Mouse (Mus musculus): ENCODE data around the gene Plscr3. TPM values are rescaled to one million over a fixed set of nuclear protein-coding genes. Genes with fewer than 3 reads are reported as not detected.

The Plscr3 gene
- polyA plus RNA-seq, 1 experiment from 2014 or later, result 132 TPM

Small RNA genes within 50 kb of the gene (microRNA-seq; reads per million reads assigned to microRNA genes)
- not detected for gene Mir6924

Other genes starting within 250 kb of the Plscr3 start
- 8.2 and 10.5 TPM in 2 replicates for gene Atp1b2, start 240.4 kb upstream of the Plscr3 start, polyA plus RNA-seq (2015; fragmentation: Nextera tagmentation; extraction: Ambion mirVana)
- gene Shbg, start 228.5 kb upstream of the Plscr3 start, polyA plus RNA-seq (2015; fragmentation: Nextera tagmentation; extraction: Ambion mirVana), result not detected in 2 replicates
- gene Sat2, start 224.4 kb upstream of the Plscr3 start, polyA plus RNA-seq (2015; fragmentation: Nextera tagmentation; extraction: Ambion mirVana), result 15.7 and 16.2 TPM in 2 replicates
- gene Fxr2, start 213.4 kb upstream of the Plscr3 start, polyA plus RNA-seq (2015; fragmentation: Nextera tagmentation; extraction: Ambion mirVana), result 26.8 and 27.1 TPM in 2 replicates
- 3.2 and 4.8 TPM in 2 replicates for gene Sox15, start 191.1 kb upstream of the Plscr3 start, polyA plus RNA-seq (2015; fragmentation: Nextera tagmentation; extraction: Ambion mirVana)
- gene Mpdu1, start 183.7 kb upstream of the Plscr3 start, polyA plus RNA-seq (2015; fragmentation: Nextera tagmentation; extraction: Ambion mirVana), result 58.9 and 63.9 TPM in 2 replicates
- gene Cd68, start 180.2 kb upstream of the Plscr3 start, polyA plus RNA-seq (2015; fragmentation: Nextera tagmentation; extraction: Ambion mirVana), result 18.2 and 24.1 TPM in 2 replicates
- 443 and 469 TPM in 2 replicates for gene Eif4a1, start 174.0 kb upstream of the Plscr3 start, polyA plus RNA-seq (2015; fragmentation: Nextera tagmentation; extraction: Ambion mirVana)
- gene Senp3, start 164.3 kb upstream of the Plscr3 start, polyA plus RNA-seq (2015; fragmentation: Nextera tagmentation; extraction: Ambion mirVana), result 87.5 and 87.9 TPM in 2 replicates
- 0.73 and 0.87 TPM in 2 replicates for gene Tnfsf13, start 160.6 kb upstream of the Plscr3 start, polyA plus RNA-seq (2015; fragmentation: Nextera tagmentation; extraction: Ambion mirVana)
- 10.8 and 12.9 TPM in 2 replicates for gene Tnfsf12, start 150.5 kb upstream of the Plscr3 start, polyA plus RNA-seq (2015; fragmentation: Nextera tagmentation; extraction: Ambion mirVana)
- gene Tnfsfm13, start 150.3 kb upstream of the Plscr3 start, polyA plus RNA-seq (2015; fragmentation: Nextera tagmentation; extraction: Ambion mirVana), result 4.8 and 5.7 TPM in 2 replicates
- 20.0 and 20.9 TPM in 2 replicates for gene Polr2a, start 87.7 kb upstream of the Plscr3 start, polyA plus RNA-seq (2015; fragmentation: Nextera tagmentation; extraction: Ambion mirVana)
- 0.09 and 0.15 TPM in 2 replicates for gene Slc35g3, start 84.4 kb upstream of the Plscr3 start, polyA plus RNA-seq (2015; fragmentation: Nextera tagmentation; extraction: Ambion mirVana)
- 5.1 and 5.4 TPM in 2 replicates for gene Zbtb4, start 80.5 kb upstream of the Plscr3 start, polyA plus RNA-seq (2015; fragmentation: Nextera tagmentation; extraction: Ambion mirVana)
- gene Chrnb1, start 50.4 kb upstream of the Plscr3 start, polyA plus RNA-seq (2015; fragmentation: Nextera tagmentation; extraction: Ambion mirVana), result 18.6 and 30.0 TPM in 2 replicates
- 3.4 and 3.9 TPM in 2 replicates for gene Fgf11, start 44.5 kb upstream of the Plscr3 start, polyA plus RNA-seq (2015; fragmentation: Nextera tagmentation; extraction: Ambion mirVana)
- 8.1 and 8.9 TPM in 2 replicates for gene Tmem102, start 40.8 kb upstream of the Plscr3 start, polyA plus RNA-seq (2015; fragmentation: Nextera tagmentation; extraction: Ambion mirVana)
- gene Gm39566, start 31.1 kb upstream of the Plscr3 start, polyA plus RNA-seq (2015; fragmentation: Nextera tagmentation; extraction: Ambion mirVana), result not detected in 2 replicates
- gene Spem2, start 27.9 kb upstream of the Plscr3 start, polyA plus RNA-seq (2015; fragmentation: Nextera tagmentation; extraction: Ambion mirVana), result not detected in 2 replicates
- gene Spem1, start 24.2 kb upstream of the Plscr3 start, polyA plus RNA-seq (2015; fragmentation: Nextera tagmentation; extraction: Ambion mirVana), result 0.28 TPM in 1 of 2 replicates, not detected in the other
- gene Nlgn2, start 8.6 kb upstream of the Plscr3 start, polyA plus RNA-seq (2015; fragmentation: Nextera tagmentation; extraction: Ambion mirVana), result 7.6 and 8.7 TPM in 2 replicates
- 325 and 365 TPM in 2 replicates for gene Tmem256, start 7.9 kb upstream of the Plscr3 start, polyA plus RNA-seq (2015; fragmentation: Nextera tagmentation; extraction: Ambion mirVana)
- 4.1 and 5.0 TPM in 2 replicates for gene Tnk1, start 12.4 kb downstream of the Plscr3 start, polyA plus RNA-seq (2015; fragmentation: Nextera tagmentation; extraction: Ambion mirVana)
- gene Tmem95, start 31.6 kb downstream of the Plscr3 start, polyA plus RNA-seq (2015; fragmentation: Nextera tagmentation; extraction: Ambion mirVana), result 0.31 and 0.73 TPM in 2 replicates
- 20.5 TPM in 2 replicates for gene Kctd11, start 35.0 kb downstream of the Plscr3 start, polyA plus RNA-seq (2015; fragmentation: Nextera tagmentation; extraction: Ambion mirVana)
- 2.7 and 3.1 TPM in 2 replicates for gene Acap1, start 49.2 kb downstream of the Plscr3 start, polyA plus RNA-seq (2015; fragmentation: Nextera tagmentation; extraction: Ambion mirVana)
- 7.6 and 8.4 TPM in 2 replicates for gene 2810408A11Rik, start 54.6 kb downstream of the Plscr3 start, polyA plus RNA-seq (2015; fragmentation: Nextera tagmentation; extraction: Ambion mirVana)
- 7.1 and 7.3 TPM in 2 replicates for gene Neurl4, start 54.7 kb downstream of the Plscr3 start, polyA plus RNA-seq (2015; fragmentation: Nextera tagmentation; extraction: Ambion mirVana)
- gene Gps2, start 67.5 kb downstream of the Plscr3 start, polyA plus RNA-seq (2015; fragmentation: Nextera tagmentation; extraction: Ambion mirVana), result 71.5 and 77.1 TPM in 2 replicates
- 1,601 and 1,681 TPM in 2 replicates for gene Eif5a, start 75.6 kb downstream of the Plscr3 start, polyA plus RNA-seq (2015; fragmentation: Nextera tagmentation; extraction: Ambion mirVana)
- gene Ybx2, start 89.4 kb downstream of the Plscr3 start, polyA plus RNA-seq (2015; fragmentation: Nextera tagmentation; extraction: Ambion mirVana), result 3.6 and 4.6 TPM in 2 replicates
- 23.0 and 23.5 TPM in 2 replicates for gene Slc2a4, start 101.8 kb downstream of the Plscr3 start, polyA plus RNA-seq (2015; fragmentation: Nextera tagmentation; extraction: Ambion mirVana)
- gene Cldn7, start 118.4 kb downstream of the Plscr3 start, polyA plus RNA-seq (2015; fragmentation: Nextera tagmentation; extraction: Ambion mirVana), result 8.1 and 13.1 TPM in 2 replicates
- 24.6 and 32.0 TPM in 2 replicates for gene Ctdnep1, start 134.8 kb downstream of the Plscr3 start, polyA plus RNA-seq (2015; fragmentation: Nextera tagmentation; extraction: Ambion mirVana)
- gene Elp5, start 136.1 kb downstream of the Plscr3 start, polyA plus RNA-seq (2015; fragmentation: Nextera tagmentation; extraction: Ambion mirVana), result 111 and 119 TPM in 2 replicates
- gene Gabarap, start 144.8 kb downstream of the Plscr3 start, polyA plus RNA-seq (2015; fragmentation: Nextera tagmentation; extraction: Ambion mirVana), result 545 and 568 TPM in 2 replicates
- 72.2 and 81.6 TPM in 2 replicates for gene Phf23, start 149.4 kb downstream of the Plscr3 start, polyA plus RNA-seq (2015; fragmentation: Nextera tagmentation; extraction: Ambion mirVana)
- 42.2 and 43.1 TPM in 2 replicates for gene Dvl2, start 154.2 kb downstream of the Plscr3 start, polyA plus RNA-seq (2015; fragmentation: Nextera tagmentation; extraction: Ambion mirVana)
- 92.2 and 100 TPM in 2 replicates for gene Acadvl, start 169.0 kb downstream of the Plscr3 start, polyA plus RNA-seq (2015; fragmentation: Nextera tagmentation; extraction: Ambion mirVana)
- 9.6 and 10.7 TPM in 2 replicates for gene Dlg4, start 170.6 kb downstream of the Plscr3 start, polyA plus RNA-seq (2015; fragmentation: Nextera tagmentation; extraction: Ambion mirVana)
- gene Asgr1, start 207.7 kb downstream of the Plscr3 start, polyA plus RNA-seq (2015; fragmentation: Nextera tagmentation; extraction: Ambion mirVana), result 0.93 and 1.1 TPM in 2 replicates
- gene Asgr2, start 246.3 kb downstream of the Plscr3 start, polyA plus RNA-seq (2015; fragmentation: Nextera tagmentation; extraction: Ambion mirVana), result 0.54 and 0.83 TPM in 2 replicates